Mouse (Mus musculus): ENCODE data around the gene Ryk. TPM values are rescaled to one million over a fixed set of nuclear protein-coding genes. Genes with fewer than 3 reads are reported as not detected.

Gene Ryk
- polyA plus RNA-seq, 1 experiment, result 5.5 TPM

- TF ChIP-seq CTCF (IDR thresholded peaks at IDR 0.05; ENCODE audit: control insufficient read depth, insufficient read depth, low read length) (no peak), POLR2A (IDR thresholded peaks at IDR 0.05; ENCODE audit: borderline replicate concordance, control insufficient read depth, low read depth, low read length) (no peak)
- 86% methylated on average over 4 of the region's 4 CpGs for WGBS
- Histone ChIP-seq H3K4me1 (ENCODE audit: control insufficient read depth, insufficient read depth, low read length) (no peaks in the 10 kb centered on the region; the same call in 1 of the 2 replicates), H3K4me3 (replicated peaks; ENCODE audit: control insufficient read depth, low read depth, low read length) (no peak overlapping the region), H3K27ac (ENCODE audit: control insufficient read depth, insufficient read depth, low read depth, low read length, poor library complexity) (no peak overlapping the region)
Observed at GRCm38 (mm10) chr9:102843577-102843976, 8.9 kb downstream of the Ryk start.

- 91% methylated on average over 6 of the region's 6 CpGs for WGBS
- no peak for TF ChIP-seq CTCF (IDR thresholded peaks at IDR 0.05; ENCODE audit: control insufficient read depth, insufficient read depth, low read length)
- Histone ChIP-seq H3K27ac (ENCODE audit: control insufficient read depth, insufficient read depth, low read depth, low read length, poor library complexity) (no peak overlapping the region), H3K4me3 (replicated peaks; ENCODE audit: control insufficient read depth, low read depth, low read length) (no peak overlapping the region), H3K4me1 (ENCODE audit: control insufficient read depth, insufficient read depth, low read length) (no peaks in the 10 kb centered on the region; the same call in 1 of the 2 replicates)
Observed at GRCm38 (mm10) chr9:102845851-102846250, 11.1 kb downstream of the Ryk start.

GRCm38 (mm10) chr9:102846348-102846747, 11.6 kb downstream of the Ryk start:
- no peak for TF ChIP-seq POLR2A (IDR thresholded peaks at IDR 0.05; ENCODE audit: borderline replicate concordance, control insufficient read depth, low read depth, low read length)
- Histone ChIP-seq H3K4me3 (replicated peaks; ENCODE audit: control insufficient read depth, low read depth, low read length) (no peak overlapping the region), H3K4me1 (ENCODE audit: control insufficient read depth, insufficient read depth, low read length) (no peaks in the 10 kb centered on the region), H3K27ac (ENCODE audit: control insufficient read depth, insufficient read depth, low read depth, low read length, poor library complexity) (no peak overlapping the region)
- WGBS, result 74% methylated on average over 5 of the region's 5 CpGs

GRCm38 (mm10) chr9:102852076-102853022, 17.6 kb downstream of the Ryk start:
- 63% methylated on average over 13 of the region's 13 CpGs for WGBS
- TF ChIP-seq POLR2A (IDR thresholded peaks at IDR 0.05; ENCODE audit: borderline replicate concordance, control insufficient read depth, low read depth, low read length) (no peak), CTCF (IDR thresholded peaks at IDR 0.05; ENCODE audit: control insufficient read depth, insufficient read depth, low read length) (no peak)
- no peaks in the 10 kb centered on the region for H3K4me1 ChIP-seq (ENCODE audit: control insufficient read depth, insufficient read depth, low read length)
- H3K4me3 ChIP-seq (replicated peaks; ENCODE audit: control insufficient read depth, low read depth, low read length), result no peak overlapping the region
- no peak overlapping the region for H3K27ac ChIP-seq (ENCODE audit: control insufficient read depth, insufficient read depth, low read depth, low read length, poor library complexity)

- no peaks in the 10 kb centered on the region for H3K4me1 ChIP-seq (ENCODE audit: control insufficient read depth, insufficient read depth, low read length)
Observed at GRCm38 (mm10) chr9:102857856-102858255, 23.1 kb downstream of the Ryk start.

GRCm38 (mm10) chr9:102858283-102858682, 23.6 kb downstream of the Ryk start:
- no peak overlapping the region for H3K27ac ChIP-seq (ENCODE audit: control insufficient read depth, insufficient read depth, low read depth, low read length, poor library complexity)
- no peaks in the 10 kb centered on the region for H3K4me1 ChIP-seq (ENCODE audit: control insufficient read depth, insufficient read depth, low read length)
- TF ChIP-seq CTCF (IDR thresholded peaks at IDR 0.05; ENCODE audit: control insufficient read depth, insufficient read depth, low read length) (no peak), POLR2A (IDR thresholded peaks at IDR 0.05; ENCODE audit: borderline replicate concordance, control insufficient read depth, low read depth, low read length) (no peak)
- 83% methylated on average over 5 of the region's 5 CpGs for WGBS
- H3K4me3 ChIP-seq (replicated peaks; ENCODE audit: control insufficient read depth, low read depth, low read length), result no peak overlapping the region

More at GRCm38 (mm10) chr9:102857856-102858255, 23.1 kb downstream of the Ryk start:
- Histone ChIP-seq H3K27ac (ENCODE audit: control insufficient read depth, insufficient read depth, low read depth, low read length, poor library complexity) (no peak overlapping the region), H3K4me3 (replicated peaks; ENCODE audit: control insufficient read depth, low read depth, low read length) (no peak overlapping the region)
- 81% methylated on average over 2 of the region's 2 CpGs for WGBS
- TF ChIP-seq POLR2A (IDR thresholded peaks at IDR 0.05; ENCODE audit: borderline replicate concordance, control insufficient read depth, low read depth, low read length) (no peak), CTCF (IDR thresholded peaks at IDR 0.05; ENCODE audit: control insufficient read depth, insufficient read depth, low read length) (no peak)

GRCm38 (mm10) chr9:102859399-102859798, 24.7 kb downstream of the Ryk start:
- TF ChIP-seq POLR2A (IDR thresholded peaks at IDR 0.05; ENCODE audit: borderline replicate concordance, control insufficient read depth, low read depth, low read length), result no peak
- TF ChIP-seq CTCF (IDR thresholded peaks at IDR 0.05; ENCODE audit: control insufficient read depth, insufficient read depth, low read length), result no peak
- 93% methylated on average over 5 of the region's 5 CpGs for WGBS
- Histone ChIP-seq H3K4me1 (ENCODE audit: control insufficient read depth, insufficient read depth, low read length) (no peaks in the 10 kb centered on the region), H3K4me3 (replicated peaks; ENCODE audit: control insufficient read depth, low read depth, low read length) (no peak overlapping the region), H3K27ac (ENCODE audit: control insufficient read depth, insufficient read depth, low read depth, low read length, poor library complexity) (no peak overlapping the region)

GRCm38 (mm10) chr9:102859963-102860362, 25.2 kb downstream of the Ryk start:
- Histone ChIP-seq H3K27ac (ENCODE audit: control insufficient read depth, insufficient read depth, low read depth, low read length, poor library complexity) (no peak overlapping the region), H3K4me3 (replicated peaks; ENCODE audit: control insufficient read depth, low read depth, low read length) (no peak overlapping the region), H3K4me1 (ENCODE audit: control insufficient read depth, insufficient read depth, low read length) (no peaks in the 10 kb centered on the region)
- WGBS, result 20% methylated on average over 10 of the region's 10 CpGs
- TF ChIP-seq CTCF (IDR thresholded peaks at IDR 0.05; ENCODE audit: control insufficient read depth, insufficient read depth, low read length) (no peak), POLR2A (IDR thresholded peaks at IDR 0.05; ENCODE audit: borderline replicate concordance, control insufficient read depth, low read depth, low read length) (no peak)
